Mouse (Mus musculus) spleen, postnatal 0 days (tissue): ENCODE results near the gene Cdx2. TPM values are rescaled to one million over a fixed set of nuclear protein-coding genes. Genes with fewer than 3 reads are reported as not detected.

Experiments used
- polyA plus RNA-seq: library from polyadenylated mRNA; unstranded; fragments of >200 nt; fragmentation: Nextera tagmentation; extraction: Ambion mirVana; gene quantifications from 2 replicates; pipeline ENCODE4 v1.2.1, GENCODE M21; 2015

Cdx2 gene
- polyA plus RNA-seq, result not detected in 2 replicates

GRCm38 (mm10) chr5:147306638-147307397 is at the start of gene Cdx2:
TSS of gene Cdx2 (minus strand) at chr5:147307270.

GRCm38 (mm10) chr5:147322183-147322582 is 15.1 kb upstream of the Cdx2 start, which contains the start of gene Urad:
TSS of gene Urad (minus strand) at chr5:147322440.

GRCm38 (mm10) chr5:147269926-147270672 is 37.0 kb downstream of the Cdx2 start, which contains the start of gene Pdx1:
TSS of gene Pdx1 (plus strand) at chr5:147269959.

Other genes starting within 250 kb of the Cdx2 start
- 4.8 and 5.9 TPM in 2 replicates for gene Lnx2, start 230.7 kb downstream of the Cdx2 start, polyA plus RNA-seq
- 112 and 117 TPM in 2 replicates for gene Polr1d, start 230.2 kb downstream of the Cdx2 start, polyA plus RNA-seq
- not detected in 2 replicates for gene Gsx1, start 118.6 kb downstream of the Cdx2 start, polyA plus RNA-seq
- 0.11 TPM in 1 of 2 replicates, not detected in the other for gene Pdx1, start 37.3 kb downstream of the Cdx2 start, polyA plus RNA-seq
- not detected in 2 replicates for gene Urad, start 15.2 kb upstream of the Cdx2 start, polyA plus RNA-seq
- gene Flt3, start 93.2 kb upstream of the Cdx2 start, polyA plus RNA-seq, result 3.0 and 4.5 TPM in 2 replicates
- gene Pan3, start 122.9 kb upstream of the Cdx2 start, polyA plus RNA-seq, result 85.9 and 102 TPM in 2 replicates